Mouse (Mus musculus) erythroid progenitor cell, adult 5-6 weeks (primary cell): ENCODE data around the gene Spef2. TPM values are rescaled to one million over a fixed set of nuclear protein-coding genes. Genes with fewer than 3 reads are reported as not detected.
"Not testable (repeated sequence)": the region's sequence is repeated elsewhere in the genome, so short reads cannot be mapped to it uniquely, and the experiment has no call there.

Experiments used
- ATAC-seq: replicated peaks from 2 replicates; pipeline ENCODE4 v1.8.0; 2016; ENCODE audit warnings: moderate number of reproducible peaks, mild to moderate bottlenecking, moderate TSS enrichment, inconsistent platforms; ENCODE audit not compliant: poor library complexity, low FRiP score, severe bottlenecking
- total RNA-seq, 2 experiments: library from RNA; stranded (forward) in 1 of 2; stranded (reverse) in 1 of 2; fragments of 150-400 nt in 1 of 2; fragments of 186-747, 209-891 nt in 1 of 2; gene quantifications; 2 replicates each; pipeline versions ENCODE4 v1.2.3 to v1.2.4; 2015 to 2017; ENCODE audit warnings: low replicate concordance in 2 of 2

Spef2 gene
- total RNA-seq (2015; ENCODE audit: low replicate concordance) (0.36 and 0.84 TPM in 2 replicates), total RNA-seq (2017; ENCODE audit: low replicate concordance) (0.68 and 0.90 TPM in 2 replicates)

DNA sequence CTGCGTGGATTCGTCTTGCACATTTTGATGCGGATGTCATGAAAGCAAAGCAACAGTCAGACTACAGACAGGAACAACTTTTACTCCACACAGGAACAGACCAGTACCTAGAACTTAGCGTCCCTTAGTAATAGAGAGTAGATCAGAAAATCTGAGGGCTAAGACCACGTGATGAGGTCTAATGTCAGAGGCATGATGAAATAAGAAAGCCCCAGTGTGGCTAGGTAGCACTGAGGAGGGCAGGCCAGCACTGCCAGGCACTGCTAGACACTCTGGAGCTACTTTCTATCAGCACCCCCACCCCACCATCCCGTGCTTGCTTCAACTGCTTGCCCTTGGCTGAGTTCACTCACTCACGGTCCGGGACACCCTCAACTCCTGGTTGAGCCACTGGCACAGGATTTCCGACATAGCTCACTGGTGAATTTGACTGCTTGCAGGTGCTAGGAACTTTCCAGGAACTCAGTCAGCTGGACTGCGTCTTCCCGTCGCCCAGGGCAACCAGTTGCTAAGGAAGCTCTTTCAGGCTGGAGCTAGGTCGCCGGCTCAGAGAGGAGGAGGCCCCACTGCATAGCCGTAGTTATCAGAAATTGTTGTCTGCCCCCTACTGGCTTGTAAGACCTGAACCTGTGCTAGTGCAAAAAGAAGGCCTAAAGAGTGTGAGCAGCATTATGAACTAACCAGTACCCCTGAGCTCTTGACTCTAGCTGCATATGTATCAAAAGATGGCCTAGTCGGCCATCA, at the start of gene Spef2:
TSS of gene Spef2 (minus strand) at position 510 of the 744 bp plus-strand sequence.
- 0 out of 2 replicates have a peak, but pooled peaks have one; percentile 19 for ATAC-seq

DNA sequence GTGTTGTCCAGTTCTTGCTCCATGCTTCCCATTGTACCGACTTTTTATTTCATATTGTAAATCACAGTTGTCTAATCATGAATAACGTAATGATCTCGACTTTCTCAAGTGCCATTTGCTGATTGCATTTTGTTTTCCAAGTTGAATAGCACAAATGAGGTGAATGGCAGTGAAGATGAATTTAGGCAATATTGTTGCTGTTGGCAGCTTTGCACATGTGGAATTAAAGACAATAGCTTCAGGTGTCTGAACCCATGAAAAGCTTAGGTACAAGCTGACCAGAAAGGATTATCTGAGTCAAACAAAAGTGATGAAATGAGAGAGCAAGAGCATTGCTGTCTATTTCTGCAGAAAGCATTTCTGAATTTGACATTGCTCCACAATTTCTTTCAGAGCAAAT, 45.5 kb upstream of the Spef2 start:
- no peak for ATAC-seq

DNA sequence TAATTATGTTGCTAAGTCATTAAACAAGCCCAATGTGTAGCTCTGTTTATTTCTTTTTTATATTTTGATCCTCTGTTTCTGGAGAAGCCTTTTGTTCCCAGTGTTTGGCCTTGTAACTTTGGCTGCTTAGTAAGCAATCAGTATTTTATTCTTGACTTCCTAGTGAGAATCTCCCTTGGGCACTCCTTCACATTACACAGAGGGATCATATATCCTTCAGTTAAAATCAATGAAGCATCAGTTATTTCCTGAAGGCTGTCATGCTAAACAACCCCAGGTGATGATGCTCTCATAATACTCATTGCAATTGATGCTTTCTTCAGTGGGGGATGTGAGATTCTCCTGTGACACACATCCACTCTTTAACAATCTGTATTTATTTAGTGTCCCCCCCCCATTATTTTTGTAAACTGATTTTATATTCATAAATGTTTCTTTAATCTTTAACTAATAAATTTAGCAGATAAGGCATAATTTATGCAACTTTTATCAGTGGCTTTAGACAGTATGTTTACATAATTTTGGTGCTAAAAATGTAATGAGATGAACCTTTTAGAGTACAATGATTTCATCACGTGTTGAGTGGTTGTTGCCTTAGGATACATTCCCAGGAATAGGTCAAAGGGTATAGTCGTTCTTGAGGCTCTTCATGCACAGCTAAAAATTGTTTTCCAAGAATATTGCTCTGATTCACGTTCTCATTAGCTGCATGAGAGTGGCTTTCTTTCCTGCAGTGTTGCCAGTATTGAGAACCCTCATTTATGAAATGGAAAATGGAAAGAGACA, 39.8 kb upstream of the Spef2 start:
- ATAC-seq, result no peak

DNA sequence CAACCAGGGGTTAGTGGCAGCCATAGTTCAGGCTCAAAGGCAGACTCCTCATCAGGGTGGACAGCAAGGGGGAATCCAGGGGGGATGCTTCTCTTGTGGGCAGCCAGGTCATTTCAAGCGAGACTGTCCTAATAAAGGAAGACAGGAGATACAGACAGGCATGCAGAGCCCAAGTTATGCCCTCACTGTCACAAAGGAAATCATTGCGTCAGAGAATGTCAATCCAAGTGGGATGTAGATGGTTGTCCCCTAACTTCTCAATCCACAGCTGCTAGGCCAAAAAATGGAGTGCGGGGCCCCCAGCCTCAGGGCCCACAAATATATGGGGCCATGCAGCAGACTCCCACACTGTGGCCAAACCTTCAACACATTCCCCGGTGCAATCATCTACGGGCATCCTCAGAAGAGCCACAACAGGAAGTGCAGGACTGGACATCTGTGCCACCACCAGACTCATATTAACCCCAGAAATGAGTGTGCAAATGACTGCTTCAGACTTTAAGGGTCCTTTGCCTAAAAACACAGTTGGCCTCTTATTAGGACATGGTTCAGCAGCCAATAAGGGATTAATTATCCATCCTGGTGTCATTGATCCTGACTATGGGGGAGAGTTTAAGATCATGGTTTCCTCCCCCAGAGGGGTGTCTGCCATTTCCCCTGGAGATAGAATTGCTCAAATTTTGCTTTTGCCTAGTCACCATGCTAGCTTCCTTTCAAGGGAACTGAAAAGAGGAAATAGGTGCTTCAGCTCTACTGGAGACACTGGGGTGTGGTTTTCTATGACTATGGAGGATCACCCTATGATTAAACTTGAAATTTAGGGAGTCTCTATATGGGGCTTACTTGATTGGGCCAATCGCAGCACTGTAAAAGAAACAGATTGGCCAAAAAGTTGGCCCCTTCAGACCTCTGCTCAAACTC, 25.8 kb upstream of the Spef2 start:
- not testable (repeated sequence) for ATAC-seq

DNA sequence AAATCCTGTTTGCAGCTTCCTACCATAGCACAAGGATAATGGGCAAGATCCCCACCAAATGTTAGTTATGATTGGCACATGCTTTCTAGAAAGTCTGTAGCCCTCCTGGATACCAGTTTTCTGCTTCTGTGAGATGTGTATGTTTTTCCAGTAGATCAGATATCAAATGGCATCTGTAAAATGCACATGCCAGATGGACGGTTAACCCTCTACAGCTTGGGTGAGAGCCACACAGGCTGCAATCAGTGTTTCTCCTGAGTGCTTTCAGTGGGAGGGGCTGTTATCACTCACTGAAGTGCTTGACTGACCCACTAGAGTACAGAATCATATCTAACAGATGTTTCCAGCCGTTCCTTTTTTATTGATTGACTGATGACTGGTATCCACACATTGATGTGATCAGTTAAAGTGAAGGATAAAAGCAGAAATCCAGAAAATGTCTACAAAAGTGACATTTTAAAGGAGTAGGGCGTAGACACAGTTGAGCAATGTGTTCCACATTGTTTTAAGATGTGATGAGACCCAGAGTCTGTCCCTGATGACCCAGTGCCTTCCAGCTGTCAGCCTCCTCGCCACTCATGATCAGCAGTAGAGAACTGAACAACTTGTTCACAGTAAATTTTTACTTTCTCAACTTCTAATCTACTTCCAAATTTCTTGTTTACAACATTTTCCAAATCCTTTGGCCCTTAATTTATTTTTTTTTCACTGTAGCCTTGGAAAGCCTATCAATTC, 19.7 kb upstream of the Spef2 start:
- no peak for ATAC-seq

DNA sequence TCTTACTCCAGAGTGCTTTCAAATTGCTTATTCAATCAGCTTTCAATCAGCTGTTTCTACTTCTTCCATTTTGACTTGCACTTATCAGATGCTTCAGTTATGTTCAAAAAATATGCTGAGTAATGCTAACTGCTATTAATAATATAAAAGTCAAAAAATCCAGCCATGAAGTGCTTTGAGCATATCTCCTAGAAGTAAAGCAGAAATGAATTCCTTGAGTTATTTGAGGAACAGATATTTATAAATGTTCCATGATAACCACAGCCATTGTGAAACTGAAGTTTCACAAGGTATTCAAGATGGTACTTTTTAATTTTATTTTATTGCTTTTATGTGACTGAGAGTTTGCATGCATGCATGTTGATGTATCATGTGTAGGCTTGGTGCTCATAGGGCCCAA, 18.4 kb upstream of the Spef2 start:
- ATAC-seq, result no peak

DNA sequence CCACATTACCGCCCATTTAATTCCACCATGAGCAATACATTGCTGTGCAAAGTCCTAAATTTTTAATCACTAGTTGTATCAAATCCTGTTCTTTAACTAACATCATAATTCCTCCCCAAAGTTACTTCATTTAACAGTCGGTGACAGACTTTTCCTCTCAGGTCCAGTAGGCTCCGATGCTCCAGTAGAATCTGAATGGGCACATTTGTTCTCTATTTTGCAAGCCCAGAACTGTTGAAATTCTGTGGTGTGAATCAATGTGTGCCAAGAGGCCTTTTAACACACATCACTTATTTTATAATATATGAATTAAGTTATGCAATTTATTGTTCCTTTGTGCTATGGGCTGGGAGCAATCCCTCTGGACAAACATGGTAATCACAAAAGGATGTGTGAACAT, 2.3 kb upstream of the Spef2 start:
- no peak for ATAC-seq

DNA sequence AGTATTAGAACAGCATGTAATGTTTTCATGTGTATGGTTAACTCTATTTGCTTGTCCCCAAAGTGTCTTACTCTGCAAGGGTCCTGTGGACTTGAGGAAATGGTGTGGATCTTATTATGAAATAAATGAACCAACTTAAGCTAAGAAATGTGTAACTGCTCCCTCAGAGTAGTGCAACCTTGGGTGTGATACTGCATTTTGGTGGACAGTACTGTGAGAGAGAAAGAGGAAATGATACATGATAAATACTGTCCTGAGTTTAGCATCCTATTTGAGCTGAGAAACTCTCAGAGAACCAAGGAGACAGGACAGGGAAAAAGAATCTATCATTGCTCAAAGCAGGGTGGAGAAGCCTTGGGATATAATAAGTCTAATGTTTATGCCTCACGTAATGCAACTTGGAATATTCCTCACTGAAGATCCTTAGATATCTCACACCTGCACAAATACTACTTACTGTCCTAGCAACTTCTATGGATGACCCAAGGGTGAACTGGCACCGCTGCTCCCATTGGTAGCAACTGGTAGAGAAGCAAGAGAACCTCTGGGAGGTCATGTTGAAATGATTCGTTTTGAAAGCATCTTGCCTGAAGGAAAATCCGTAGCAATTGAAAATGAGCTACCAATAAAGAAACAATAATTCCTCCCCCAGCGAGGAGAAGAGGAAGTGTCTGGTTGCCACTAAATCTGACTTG, 1.1 kb downstream of the Spef2 start:
- no peak for ATAC-seq

DNA sequence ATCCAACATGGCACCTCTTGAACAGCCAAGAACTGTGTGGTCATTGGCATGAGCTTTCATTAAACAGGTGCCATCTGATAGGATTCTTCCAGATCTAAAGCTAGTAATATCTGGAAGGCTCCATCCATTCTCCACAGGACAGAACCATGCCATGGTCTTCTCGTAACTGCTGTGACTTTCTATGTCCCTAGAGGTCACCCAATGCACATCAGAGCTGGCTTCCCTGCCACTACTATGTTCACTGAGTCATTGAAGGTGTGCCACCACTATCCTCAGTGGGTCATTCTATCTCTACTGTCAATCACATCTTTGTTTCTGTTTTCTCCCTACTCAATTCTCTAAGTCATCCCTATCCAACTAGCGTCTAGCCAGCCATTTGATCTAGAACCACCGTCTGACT, 6.5 kb downstream of the Spef2 start:
- ATAC-seq, result no peak

DNA sequence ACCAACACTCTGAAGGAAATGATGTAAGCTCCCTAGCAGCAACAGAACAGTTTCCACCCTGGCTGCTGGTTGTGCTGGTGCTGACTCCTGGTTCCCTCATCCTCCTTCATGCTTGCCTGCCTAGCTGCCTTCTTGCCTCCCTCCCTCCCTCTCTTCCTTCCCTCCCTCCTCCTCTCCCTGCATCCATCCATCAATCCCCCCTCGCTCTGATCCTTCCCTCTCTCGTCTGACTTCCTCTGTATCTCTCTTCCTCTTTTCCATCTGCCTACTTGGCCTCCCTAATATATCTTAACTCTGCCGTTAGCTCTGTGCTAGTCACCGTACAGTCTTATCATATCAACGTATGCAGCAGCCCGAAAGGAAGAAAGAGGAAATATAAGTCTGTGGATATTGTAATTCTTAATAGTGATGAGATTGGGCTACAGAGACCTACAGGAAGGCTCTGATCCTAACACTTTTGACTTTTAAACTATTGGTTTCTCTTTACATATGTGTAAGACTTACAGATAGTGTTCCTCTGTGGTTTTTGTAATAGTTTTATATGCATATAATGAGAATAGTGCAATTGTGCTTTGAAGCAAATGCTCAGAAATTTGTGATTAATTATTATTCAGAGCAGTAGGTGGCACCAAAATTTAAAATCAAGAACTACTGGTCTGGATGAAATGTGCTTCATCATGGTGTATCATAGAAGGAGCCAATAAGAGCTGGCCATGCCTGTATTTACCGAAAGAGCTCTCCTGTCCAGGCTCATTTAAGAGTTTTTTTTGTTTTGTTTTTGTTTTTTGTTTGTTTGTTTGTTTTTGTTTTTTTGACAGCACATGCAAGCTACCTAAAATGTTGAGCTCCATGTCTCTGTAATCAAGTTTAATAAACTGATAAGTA, 33.9 kb downstream of the Spef2 start:
- no peak for ATAC-seq

DNA sequence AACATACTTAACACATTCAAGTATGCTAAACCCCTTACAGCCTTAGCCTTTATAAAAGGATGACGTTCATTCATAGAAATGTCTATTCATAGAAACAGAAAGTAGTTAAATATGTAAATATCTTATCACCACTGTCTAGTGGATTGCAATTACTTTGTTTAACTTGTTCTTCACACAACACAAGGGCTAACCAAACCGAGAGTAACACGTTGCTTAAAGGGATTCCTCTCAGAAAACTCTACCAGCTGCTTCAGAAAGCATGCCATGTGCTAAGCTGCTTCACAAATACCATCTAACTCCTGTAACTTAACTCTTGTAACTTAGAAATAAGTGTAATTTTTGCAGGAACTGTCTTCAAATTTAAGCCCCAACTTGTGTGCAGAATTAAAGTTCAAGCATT, 35.0 kb downstream of the Spef2 start:
- ATAC-seq, result no peak

DNA sequence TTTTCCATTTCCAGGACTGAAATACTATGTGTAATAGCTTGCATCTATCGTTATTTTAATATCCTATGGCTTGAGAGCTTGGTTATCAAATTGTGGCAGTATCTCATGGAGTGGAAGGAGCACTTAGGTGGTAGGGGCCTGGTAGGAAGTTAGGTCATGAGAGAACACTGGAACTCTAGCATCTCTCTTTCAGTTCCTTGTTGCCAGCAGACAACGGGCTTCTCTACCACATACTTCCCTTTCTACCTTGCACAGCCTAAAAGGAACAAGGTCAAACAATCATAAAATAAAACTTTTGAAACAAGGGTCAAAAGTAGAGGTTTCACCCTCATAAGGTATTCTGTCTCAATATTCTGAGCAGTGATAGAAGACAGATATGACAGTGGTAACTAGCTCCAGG, 38.3 kb downstream of the Spef2 start:
- ATAC-seq, result no peak

DNA sequence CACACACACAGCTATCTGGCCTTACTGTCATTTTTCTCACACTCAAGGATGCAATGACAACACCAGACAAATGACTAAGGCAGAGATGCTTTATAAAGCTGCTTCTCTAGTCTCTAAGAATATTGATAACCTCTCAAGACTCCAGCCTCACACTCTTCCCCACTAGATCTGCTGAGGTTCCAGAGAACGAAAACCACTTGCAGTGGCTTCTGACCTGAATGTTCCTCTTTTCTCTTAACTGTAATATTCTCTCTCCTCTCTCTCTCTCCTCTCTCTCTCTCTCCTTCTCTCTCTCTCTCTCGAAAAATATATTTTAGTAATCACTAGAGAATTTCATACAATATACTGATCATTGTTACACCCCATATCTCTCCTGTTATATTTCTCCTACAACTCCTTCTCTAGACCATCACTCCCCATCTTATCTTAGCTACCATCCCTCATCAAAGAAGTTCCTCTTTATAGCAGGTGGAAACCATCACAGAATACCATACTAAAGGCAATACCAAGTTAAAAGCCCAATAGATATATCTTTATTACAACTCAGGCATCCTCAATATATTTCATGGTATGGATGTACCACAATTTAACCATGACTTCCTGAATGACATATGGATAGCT, 42.7 kb downstream of the Spef2 start:
- ATAC-seq, result no peak

DNA sequence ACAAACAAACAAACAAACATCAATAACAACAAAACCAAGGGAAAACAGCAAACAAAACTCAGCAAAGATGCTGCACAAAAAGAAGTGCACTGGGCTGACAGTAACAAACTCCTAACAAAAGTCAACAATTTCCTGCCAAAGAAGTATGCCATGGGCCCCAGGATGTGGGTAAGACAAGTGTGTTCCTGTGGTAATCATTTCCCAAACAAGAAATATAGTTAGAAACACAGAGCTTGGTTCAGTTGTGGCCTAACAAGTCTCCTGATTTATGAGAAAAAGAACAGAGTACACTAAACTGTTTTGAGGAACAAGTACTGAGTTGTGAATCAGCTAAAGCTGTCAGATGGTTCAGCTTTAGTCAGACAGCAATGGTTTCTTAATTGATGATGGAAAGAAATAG, 46.8 kb downstream of the Spef2 start:
- ATAC-seq, result no peak

DNA sequence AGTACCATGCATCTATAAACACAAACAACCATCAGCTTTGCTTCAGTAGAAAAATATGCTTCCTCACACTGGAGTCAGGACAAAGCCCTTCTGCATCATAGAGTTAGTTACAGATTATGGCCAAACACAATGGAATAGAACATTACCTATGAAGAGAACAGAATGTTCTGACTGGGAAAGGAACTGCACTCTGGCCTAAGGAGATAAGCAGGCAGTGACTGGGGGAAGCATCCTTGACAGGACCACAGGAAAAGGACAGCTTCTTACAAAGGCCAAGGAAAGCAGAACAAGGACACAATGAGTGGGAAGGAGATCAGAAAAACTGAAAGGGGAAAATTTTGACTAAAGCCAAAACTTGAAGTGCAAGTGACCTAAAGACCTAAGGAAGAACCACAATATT, 56.9 kb downstream of the Spef2 start:
- no peak for ATAC-seq

DNA sequence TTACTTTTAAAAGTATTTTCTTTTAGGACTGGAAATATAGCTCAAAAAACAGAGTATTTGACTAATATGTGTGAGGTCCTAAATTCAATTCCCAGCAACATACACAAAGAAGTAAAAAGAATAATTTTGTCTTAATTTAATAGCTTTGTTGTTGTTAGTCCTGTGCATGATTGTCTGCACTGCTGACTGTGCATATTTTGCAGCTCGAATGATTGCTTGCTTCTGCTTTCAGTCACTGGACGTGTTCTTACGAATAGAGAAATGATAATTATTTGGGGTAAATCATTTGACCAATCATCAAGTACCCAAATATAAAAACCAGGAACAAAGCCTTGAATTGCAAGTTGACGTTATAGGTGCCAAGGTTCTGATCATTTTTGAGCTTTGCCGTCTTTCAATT, 57.8 kb downstream of the Spef2 start:
- no peak for ATAC-seq

DNA sequence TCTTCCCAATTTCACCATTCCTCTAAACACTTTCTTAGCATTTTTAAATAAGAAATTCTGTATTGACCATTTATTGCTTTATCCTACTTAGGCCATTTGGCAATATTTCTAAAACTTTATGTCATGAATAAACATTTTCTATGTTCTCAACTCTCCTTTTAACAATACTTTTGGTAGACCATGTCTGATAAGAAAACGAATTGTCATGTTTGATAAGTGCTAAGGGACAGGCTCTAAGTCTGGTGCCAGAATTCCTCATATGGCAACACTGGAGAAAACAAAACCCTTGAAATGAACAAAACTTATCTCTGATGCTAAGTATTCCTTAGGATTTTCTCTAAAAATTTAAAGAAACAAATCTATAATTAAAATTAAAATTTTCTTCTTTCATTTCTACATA, 58.2 kb downstream of the Spef2 start:
- no peak for ATAC-seq

DNA sequence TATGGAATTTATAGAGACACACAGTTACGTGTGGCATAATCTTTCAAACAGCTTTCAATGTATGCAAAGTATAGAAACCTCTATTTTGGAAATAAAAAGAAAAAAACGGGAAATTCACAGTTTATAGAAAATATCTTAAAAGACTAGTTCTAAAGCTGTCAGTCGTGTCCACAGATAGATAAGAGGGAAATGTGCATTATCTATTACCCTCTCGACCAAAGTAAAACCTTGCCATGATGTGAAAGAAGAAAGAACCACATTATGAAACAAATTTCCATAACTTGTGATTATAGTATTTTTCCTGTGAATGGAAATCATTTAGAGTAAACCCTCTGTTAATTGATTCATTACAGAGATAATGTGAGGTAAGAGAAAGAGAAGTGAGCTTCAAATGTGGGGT, 65.2 kb downstream of the Spef2 start:
- no peak for ATAC-seq
